Mouse (Mus musculus) monocyte, adult 2 months (primary cell): ENCODE measurements at regions not wholly inside any gene's neighbourhood (a gene's known extent, or its start where the extent isn't known, plus 50 kb on each side); places are given as distances from the start of the nearest gene placed in this dataset.

Experiments used
- DNase-seq, 2 experiments: peaks; one replicate each; pipeline ENCODE4 v3.0.0; 2022; ENCODE audit warnings: low spot score in 2 of 2, low read depth in 1 of 2

DNA sequence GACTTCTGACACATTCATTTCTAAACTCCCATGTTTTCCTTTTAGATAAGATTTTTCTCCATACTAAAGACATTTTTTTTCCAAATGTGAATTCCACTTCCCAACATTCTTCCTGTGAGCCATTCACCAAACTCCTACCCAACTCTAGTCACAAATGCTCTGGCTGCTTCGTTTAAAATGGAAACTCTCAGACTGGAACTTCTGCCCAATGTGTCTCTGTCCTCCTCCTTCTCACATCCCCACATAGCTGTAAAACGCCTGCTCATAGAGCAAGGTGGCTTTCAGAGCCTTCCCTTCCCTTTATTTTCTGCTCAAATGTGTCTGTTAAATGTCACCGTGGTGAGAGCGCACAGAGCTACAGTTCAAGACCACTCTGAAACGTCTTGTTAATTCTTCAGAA lies 50.1 kb upstream of the Mgmt start:
- no peak for DNase-seq
